Mouse (Mus musculus) brain, adult 10 weeks (tissue): ENCODE measurements around the gene Defa21. TPM values are rescaled to one million over a fixed set of nuclear protein-coding genes. Genes with fewer than 3 reads are reported as not detected.

ENCODE experiments used
- polyA plus RNA-seq: library from polyadenylated mRNA; stranded (reverse); fragments of 350-450 nt; fragmentation: Illumina TruSeq; extraction: RNeasy Lipid Tissue Mini Kit (QIAGEN cat#74804); gene quantifications from one replicate; pipeline ENCODE4 v1.2.3, GENCODE M21; 2015; ENCODE audit warnings: low read depth, low replicate concordance

The Defa21 gene
- not detected for polyA plus RNA-seq

GRCm38 (mm10) chr8:21025245-21025644 lies at the start of gene Defa21:
Defa21 (plus strand) TSS chr8:21025545.

GRCm38 (mm10) chr8:21054747-21055146 lies 29.4 kb downstream of the Defa21 start, which contains the start of gene Defa23:
Defa23 (plus strand) TSS chr8:21055047.

GRCm38 (mm10) chr8:21064738-21065137 lies 39.4 kb downstream of the Defa21 start, which contains the start of gene Defa35:
Defa35 (plus strand) TSS chr8:21065038.

Other genes starting within 250 kb of the Defa21 start
- not detected for gene Defb33, start 132.9 kb upstream of the Defa21 start, polyA plus RNA-seq
- not detected for gene Gm15056, start 122.9 kb upstream of the Defa21 start, polyA plus RNA-seq
- not detected for gene Gm6040, start 103.5 kb upstream of the Defa21 start, polyA plus RNA-seq
- gene AY761185, start 80.8 kb upstream of the Defa21 start, polyA plus RNA-seq = not detected
- gene Defa23, start 29.5 kb downstream of the Defa21 start, polyA plus RNA-seq = not detected
- not detected for gene Defa35, start 39.5 kb downstream of the Defa21 start, polyA plus RNA-seq
- gene Defa25, start 58.9 kb downstream of the Defa21 start, polyA plus RNA-seq = not detected
- gene Gm14851, start 70.5 kb downstream of the Defa21 start, polyA plus RNA-seq = not detected
- gene Defa30, start 109.1 kb downstream of the Defa21 start, polyA plus RNA-seq = not detected
- gene Defa22, start 136.7 kb downstream of the Defa21 start, polyA plus RNA-seq = not detected
- gene Defa31, start 166.1 kb downstream of the Defa21 start, polyA plus RNA-seq = not detected
- not detected for gene Gm15293, start 176.0 kb downstream of the Defa21 start, polyA plus RNA-seq
- not detected for gene Gm15292, start 224.2 kb downstream of the Defa21 start, polyA plus RNA-seq